Mouse (Mus musculus): ENCODE measurements at regions not wholly inside any gene's neighbourhood (a gene's known extent, or its start where the extent isn't known, plus 50 kb on each side); places are given as distances from the start of the nearest gene placed in this dataset.

DNA sequence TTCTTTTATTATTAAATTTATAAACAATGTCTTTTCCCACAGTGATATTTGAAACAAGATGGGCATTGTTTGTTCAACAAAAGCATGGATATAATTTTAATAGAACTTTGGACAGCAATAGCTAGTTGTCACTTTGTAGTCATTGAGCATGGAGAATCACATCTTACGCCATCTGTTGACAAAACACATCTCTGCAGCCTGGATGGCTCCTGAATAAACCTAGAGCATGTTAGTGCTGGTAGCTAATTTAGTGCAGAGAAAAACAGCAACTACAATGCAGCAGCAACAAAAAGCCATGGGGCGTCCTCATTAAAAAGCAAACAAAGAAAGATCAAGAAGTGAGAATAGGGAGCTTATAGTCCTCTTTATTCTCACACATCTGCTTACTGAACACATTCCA, 900.9 kb upstream of the Cdh7 start:
- peak; percentile 3 for DNase-seq (ENCODE audit: low read depth, low spot score)

DNA sequence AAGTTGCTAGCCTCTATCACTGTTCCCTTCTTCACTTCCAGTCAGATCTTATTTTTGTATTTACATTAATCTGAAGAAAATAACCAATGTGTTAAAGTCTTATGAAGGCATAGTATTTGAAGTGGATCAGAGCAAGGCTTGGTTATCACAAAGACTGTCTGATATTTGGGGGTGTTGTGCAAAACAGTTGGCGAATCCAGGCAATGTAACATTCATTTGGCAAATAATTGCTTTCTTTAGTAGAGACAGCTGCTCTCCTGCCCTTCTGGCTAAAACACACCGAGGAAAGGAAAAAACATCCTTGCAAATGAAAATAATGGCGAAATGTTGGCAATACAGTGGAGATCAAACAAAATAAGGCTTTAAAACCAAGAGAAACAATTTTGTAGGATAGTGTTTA, 896.1 kb upstream of the Cdh7 start:
- no peak for DNase-seq (ENCODE audit: low read depth, low spot score)

DNA sequence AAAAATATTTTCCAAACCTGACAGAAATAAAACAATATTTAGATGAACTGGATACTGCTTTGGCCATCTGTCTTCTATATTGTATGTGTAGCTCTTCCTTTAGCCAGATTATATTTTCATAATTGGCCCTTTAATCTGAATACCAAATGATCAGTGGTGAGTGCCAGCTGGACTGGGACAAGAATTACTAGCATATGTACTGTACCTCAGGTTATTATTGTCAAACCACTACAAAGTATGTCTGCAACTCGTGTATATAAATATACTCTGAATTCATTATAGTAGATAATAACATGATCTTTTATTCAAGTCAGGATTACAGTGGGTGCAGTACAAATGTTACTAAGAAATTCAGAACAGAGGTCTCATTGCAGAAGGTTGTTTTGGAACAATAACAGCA, 877.2 kb upstream of the Cdh7 start:
- no peak for DNase-seq (ENCODE audit: low read depth, low spot score)

All from ZHBTc4 (cell line).